Mouse (Mus musculus): ENCODE data around the gene Tnfrsf13c.

Tnfrsf13c gene

GRCm38 (mm10) chr15:82181131-82181530 is 43.0 kb downstream of the Tnfrsf13c start:
- no peak for DNase-seq

- DNase-seq: no peak
These were observed 46.4 kb downstream of the Tnfrsf13c start for GRCm38 (mm10) chr15:82177743-82178290.

GRCm38 (mm10) chr15:82175091-82175490 is 49.1 kb downstream of the Tnfrsf13c start:
- DNase-seq: no peak

GRCm38 (mm10) chr15:82172648-82173047 is 51.5 kb downstream of the Tnfrsf13c start:
- no peak for DNase-seq

All from kidney, postnatal 36 days (tissue).